ENCODE assay signal across 9 mouse cellular contexts in genomic region chr9:55525716-55526115, GRCm38 (mm10). TPM values are rescaled to one million over a fixed set of nuclear protein-coding genes. Genes with fewer than 3 reads are reported as not detected.
DNase-seq lines count a peak whose midpoint lies in the region; ATAC-seq and TF ChIP-seq lines count a peak whose summit lies in the region.
"Had no signal": no experiment of that assay in that cellular context is flagged by ENCODE, and none has a peak within 500 bp of the region (broad histone marks: within the 10 kb centered on the region; RNA-seq: fewer than 3 reads in every experiment).

No protein-coding gene starts in this region.

- no peaks in the 10 kb centered on the region; the same call in 1 of the 2 replicates for H3K27me3 ChIP-seq in cerebellum, adult 2 months (ENCODE audit: control insufficient read depth, insufficient read depth, low read length)
- H3K27me3 ChIP-seq in lung, embryonic 14.5 days (ENCODE audit: insufficient read depth, low read length): no peaks in the 10 kb centered on the region
- peaks cover 24% of the 10 kb centered on the region for H3K27me3 ChIP-seq in Patski
- peaks cover 11% of the 10 kb centered on the region; the same call in 1 of the 2 replicates for H3K27me3 ChIP-seq in hindbrain, embryonic 14.5 days (ENCODE audit: control insufficient read depth, insufficient read depth, low read length)

- POLR2A ChIA-PET in Patski (lab: Charles Lee): no interaction called here

- H3K9ac ChIP-seq in lung, embryonic 14.5 days: no peak overlapping the region
- no peak overlapping the region for H3K9ac ChIP-seq in hindbrain, embryonic 14.5 days
- H3K9ac ChIP-seq: liver, embryonic 13.5 days had no signal

- ATAC-seq in lung, embryonic 14.5 days (ENCODE audit: insufficient read depth): no peak
- ATAC-seq in Patski: no peak
- no peak for ATAC-seq in cerebellum, adult (ENCODE audit: insufficient number of reproducible peaks, low FRiP score, low TSS enrichment)
- no peak for ATAC-seq in hindbrain, embryonic 14.5 days (ENCODE audit: low FRiP score)

- no peaks in the 10 kb centered on the region for H3K4me1 ChIP-seq in cerebellum, adult 2 months (ENCODE audit: control insufficient read depth, insufficient read depth, low read length)
- H3K4me1 ChIP-seq in lung, embryonic 14.5 days (ENCODE audit: insufficient read depth): no peaks in the 10 kb centered on the region
- no peaks in the 10 kb centered on the region for H3K4me1 ChIP-seq in hindbrain, embryonic 14.5 days (replicated peaks; ENCODE audit: control insufficient read depth, insufficient read depth, low read length)
- H3K4me1 ChIP-seq: liver, embryonic 13.5 days had no signal

- H3K4me2 ChIP-seq in lung, embryonic 14.5 days: no peak overlapping the region
- no peak overlapping the region for H3K4me2 ChIP-seq in hindbrain, embryonic 14.5 days (replicated peaks)
- H3K4me2 ChIP-seq: liver, embryonic 13.5 days had no signal

- no peaks in the 10 kb centered on the region for H3K36me3 ChIP-seq in lung, embryonic 14.5 days (ENCODE audit: insufficient read depth)
- H3K36me3 ChIP-seq in hindbrain, embryonic 14.5 days (replicated peaks; ENCODE audit: control insufficient read depth, insufficient read depth): no peaks in the 10 kb centered on the region
- H3K36me3 ChIP-seq: liver, embryonic 13.5 days had no signal

- in situ Hi-C loops in Patski (cut with MboI; ENCODE audit: low pct_unique_long_range_greater_than_20kb): loop anchor here (5.0 kb wide), 1 partner anchor 93 kb away; no protein-coding TSS in a partner anchor

- no peak overlapping the region for H3K27ac ChIP-seq in cerebellum, adult 2 months (ENCODE audit: insufficient read depth, low read length)
- H3K27ac ChIP-seq in lung, embryonic 14.5 days (ENCODE audit: low read depth): no peak overlapping the region
- no peak overlapping the region for H3K27ac ChIP-seq in hindbrain, embryonic 14.5 days
- H3K27ac ChIP-seq: liver, embryonic 13.5 days had no signal

- no peak for TF ChIP-seq POLR2A in cerebellum, adult 2 months (IDR thresholded peaks at IDR 0.05; ENCODE audit: borderline replicate concordance, insufficient read depth, low read length)

- CTCF ChIA-PET in Patski (lab: Charles Lee): interaction anchor here (0.7 to 1.5 kb wide), 2 partner anchors 11 to 95 kb away, joined by 3 to 8 read pairs; no protein-coding TSS in a partner anchor

- H3K4me3 ChIP-seq in cerebellum, adult 2 months (replicated peaks; ENCODE audit: insufficient read depth, low read depth, low read length): no peak overlapping the region
- no peak overlapping the region for H3K4me3 ChIP-seq in lung, embryonic 14.5 days (ENCODE audit: low read depth, low read length)
- no peak overlapping the region for H3K4me3 ChIP-seq in hindbrain, embryonic 14.5 days (replicated peaks; ENCODE audit: low read length)
- H3K4me3 ChIP-seq: liver, embryonic 13.5 days had no signal

- TF ChIP-seq CTCF in cerebellum, adult 2 months (IDR thresholded peaks at IDR 0.05; ENCODE audit: borderline replicate concordance, insufficient read depth, low read depth, low read length): peak; percentile 25; the same call in 1 of the 2 replicates
- peak; percentile 45 for TF ChIP-seq CTCF in lung, embryonic 14.5 days (IDR thresholded peaks at IDR 0.05; ENCODE audit: low read depth)
- TF ChIP-seq CTCF in Patski (IDR thresholded peaks at IDR 0.05): peak; percentile 72

- WGBS in cerebellum, adult 2 months: 40% methylated on average over 4 of the region's 4 CpGs
- WGBS in lung, embryonic 14.5 days: 40% methylated on average over 4 of the region's 4 CpGs
- WGBS in hindbrain, embryonic 14.5 days: 29% methylated on average over 4 of the region's 4 CpGs

- no peaks in the 10 kb centered on the region for H3K9me3 ChIP-seq in lung, embryonic 14.5 days (ENCODE audit: low read depth, low read length)
- H3K9me3 ChIP-seq in hindbrain, embryonic 14.5 days (ENCODE audit: control insufficient read depth, low read length): no peaks in the 10 kb centered on the region
- H3K9me3 ChIP-seq: liver, embryonic 13.5 days had no signal

- DNase-seq in cerebellum, adult 2 months: no peak
- no peak for DNase-seq in cerebellum, adult 9-11 months
- DNase-seq in lung, embryonic 14.5 days: no peak
- no peak for DNase-seq in lung, postnatal 4 days
- no peak for DNase-seq in Patski (ENCODE audit: low read depth, low spot score)
- DNase-seq in naive thymus-derived CD4-positive, alpha-beta T cell, adult 2 months (ENCODE audit: low read depth): peak; percentile 41
- no peak for DNase-seq in hindbrain, embryonic 14.5 days (ENCODE audit: low spot score)
- DNase-seq: liver, embryonic 13.5 days had no signal

RNA-seq across cellular contexts. Expression of gene Isl2, which starts 12.8 kb away (rescaled TPM):
- 0.23 and 0.46 TPM in 2 replicates for polyA plus RNA-seq in cerebellum, adult 2 months (2012; rRNA removed)
- polyA plus RNA-seq in lung, embryonic 14.5 days (2014; fragmentation: Nextera tagmentation; extraction: Ambion mirVana): 0.12 TPM in 1 of 2 replicates, not detected in the other
- polyA plus RNA-seq in Patski (2021): 4.6 TPM
- 1.9 and 3.0 TPM in 2 replicates for polyA plus RNA-seq in hindbrain, embryonic 14.5 days (2014; fragmentation: Nextera tagmentation; extraction: Ambion mirVana)

RNA-seq across cellular contexts. Expression of gene Etfa, which starts 13.7 kb away (rescaled TPM):
- 62.3 and 72.3 TPM in 2 replicates for polyA plus RNA-seq in cerebellum, adult 2 months (2012; rRNA removed)
- 194 and 201 TPM in 2 replicates for polyA plus RNA-seq in lung, embryonic 14.5 days (2014; fragmentation: Nextera tagmentation; extraction: Ambion mirVana)
- 282 TPM for polyA plus RNA-seq in Patski (2021)
- polyA plus RNA-seq in hindbrain, embryonic 14.5 days (2014; fragmentation: Nextera tagmentation; extraction: Ambion mirVana): 94.5 and 99.0 TPM in 2 replicates
